Mouse (Mus musculus) urinary bladder, postnatal 25 days (tissue): ENCODE measurements around the gene Tspo.

Experiments
- DNase-seq: peaks from one replicate; pipeline ENCODE4 v3.0.0; 2022; ENCODE audit warnings: low spot score

The Tspo gene

GRCm38 (mm10) chr15:83541647-83542287 lies 21.6 kb upstream of the Tspo start:
- DNase-seq: no peak

DNA sequence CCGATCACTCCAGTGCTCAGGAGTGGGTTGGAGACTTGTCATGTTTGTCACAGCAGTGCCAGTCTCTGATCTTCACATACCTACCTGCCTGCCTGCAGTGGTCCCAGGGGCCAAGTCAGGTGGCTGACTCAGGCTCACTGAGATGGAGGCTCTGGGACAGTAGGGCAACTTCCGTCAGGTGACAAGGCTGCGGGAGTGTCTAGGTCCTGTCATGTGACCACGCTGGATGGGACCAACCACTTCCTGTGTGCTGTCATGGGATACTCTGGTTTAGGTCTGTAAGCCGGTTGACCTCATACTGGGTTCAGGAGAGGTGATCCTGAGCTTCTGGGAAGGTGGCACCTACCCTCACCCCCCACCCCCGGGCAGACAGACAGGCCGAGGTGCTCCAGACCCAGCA lies 17.4 kb upstream of the Tspo start:
- DNase-seq: no peak

GRCm38 (mm10) chr15:83547144-83547543 lies 16.2 kb upstream of the Tspo start:
- no peak for DNase-seq

DNA sequence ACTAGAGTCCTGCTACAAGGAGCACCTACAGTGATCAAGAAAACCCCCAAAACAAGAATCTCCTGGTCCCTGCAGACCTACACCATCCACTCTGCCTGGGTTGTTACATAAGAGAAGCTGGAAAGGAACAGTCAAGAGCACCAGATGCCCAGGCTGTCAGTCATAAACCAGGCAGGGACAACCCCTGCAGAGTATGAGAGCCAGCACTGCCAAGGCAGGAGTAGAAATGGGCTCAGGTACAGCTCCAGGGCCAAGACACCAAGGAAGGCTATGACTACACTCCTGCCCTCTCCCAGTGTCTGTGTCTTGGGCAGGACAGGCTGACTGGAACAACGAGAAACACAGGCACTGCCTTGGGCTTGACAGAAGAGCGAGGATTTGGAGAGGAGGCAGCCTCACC lies 13.3 kb upstream of the Tspo start:
- DNase-seq: no peak

DNA sequence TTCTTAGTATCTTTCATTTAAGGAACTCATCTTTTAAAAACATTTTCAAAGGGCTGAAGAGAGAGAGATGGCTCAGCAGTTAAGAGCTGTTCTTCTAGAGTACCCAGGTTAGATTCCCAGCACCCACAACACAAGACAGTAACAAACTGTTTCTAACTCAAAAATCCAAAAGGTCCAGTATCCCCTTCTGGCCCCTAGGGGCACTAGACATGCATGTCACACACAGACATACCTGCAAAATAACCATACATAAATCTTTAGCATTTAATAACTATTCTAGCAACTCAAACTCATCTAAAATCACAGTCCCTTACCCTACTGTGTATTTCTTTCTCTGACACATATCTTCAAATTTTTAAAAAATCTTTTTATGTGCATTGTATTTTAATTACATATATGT lies 9.6 kb upstream of the Tspo start:
- no peak for DNase-seq

DNA sequence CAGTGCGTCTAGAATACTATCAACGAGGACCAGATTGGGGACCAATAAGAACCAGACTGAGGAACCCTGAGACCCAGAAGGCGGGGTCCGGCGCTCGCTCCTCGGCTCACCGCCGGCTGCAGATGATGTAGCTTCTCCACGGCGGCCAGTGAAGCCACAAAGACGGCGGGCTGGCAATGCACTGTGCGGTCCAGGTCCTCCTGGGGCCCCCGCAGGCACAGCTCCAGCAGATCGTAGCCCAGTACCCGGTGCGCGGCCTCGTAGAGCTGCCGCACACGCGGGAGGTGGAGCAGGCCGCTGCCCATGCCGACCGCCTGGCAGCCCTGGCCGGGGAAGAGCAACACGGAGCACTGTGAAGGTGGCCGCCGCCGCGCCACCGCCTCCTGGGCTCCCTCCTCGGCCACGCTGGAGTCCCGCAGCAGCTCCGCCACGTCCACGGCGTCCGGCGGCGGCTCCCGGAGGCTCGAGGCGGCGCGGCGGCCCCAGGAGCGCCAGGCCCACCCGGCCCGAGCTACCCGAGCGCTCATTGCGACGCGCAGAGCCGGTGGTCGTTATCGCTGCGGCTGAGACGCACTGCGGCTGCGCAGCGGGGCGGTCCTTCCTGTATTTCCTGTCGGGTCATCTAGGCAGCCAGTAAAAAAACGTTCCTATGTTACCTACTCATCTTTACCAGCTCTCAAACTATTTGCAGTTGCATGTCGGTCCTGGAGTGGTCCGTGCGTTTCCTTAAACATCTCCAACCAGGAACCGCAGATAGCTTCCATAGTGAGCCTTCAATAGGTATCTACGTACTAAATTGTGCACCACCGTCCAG lies 8.0 kb upstream of the Tspo start:
- DNase-seq: peak; percentile 81

DNA sequence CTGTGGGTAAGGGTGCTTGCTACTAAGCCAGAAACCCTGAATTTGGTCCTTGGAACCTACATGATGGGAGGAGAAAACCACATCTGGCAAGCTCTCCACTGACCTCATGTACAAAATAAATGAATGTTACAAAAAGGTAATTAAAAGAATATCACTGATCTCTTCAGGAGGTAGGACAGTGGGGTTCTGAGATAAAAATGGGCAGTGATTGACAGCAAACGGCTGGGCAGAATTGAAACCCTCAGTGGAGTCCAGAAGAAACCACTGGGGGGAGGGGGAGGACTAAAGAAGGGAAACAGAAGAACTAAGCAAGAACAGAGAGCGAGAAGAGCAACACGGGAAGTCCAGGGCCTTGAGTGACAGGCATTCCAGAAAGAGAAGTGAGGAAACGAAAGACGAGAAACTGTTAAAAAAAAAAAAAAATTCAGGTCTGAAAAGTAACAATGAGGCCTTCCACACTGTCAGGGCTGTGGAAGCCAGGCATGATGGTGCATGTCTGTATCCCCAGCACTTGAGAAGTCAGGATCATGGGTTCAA lies 2.4 kb upstream of the Tspo start:
- no peak for DNase-seq

DNA sequence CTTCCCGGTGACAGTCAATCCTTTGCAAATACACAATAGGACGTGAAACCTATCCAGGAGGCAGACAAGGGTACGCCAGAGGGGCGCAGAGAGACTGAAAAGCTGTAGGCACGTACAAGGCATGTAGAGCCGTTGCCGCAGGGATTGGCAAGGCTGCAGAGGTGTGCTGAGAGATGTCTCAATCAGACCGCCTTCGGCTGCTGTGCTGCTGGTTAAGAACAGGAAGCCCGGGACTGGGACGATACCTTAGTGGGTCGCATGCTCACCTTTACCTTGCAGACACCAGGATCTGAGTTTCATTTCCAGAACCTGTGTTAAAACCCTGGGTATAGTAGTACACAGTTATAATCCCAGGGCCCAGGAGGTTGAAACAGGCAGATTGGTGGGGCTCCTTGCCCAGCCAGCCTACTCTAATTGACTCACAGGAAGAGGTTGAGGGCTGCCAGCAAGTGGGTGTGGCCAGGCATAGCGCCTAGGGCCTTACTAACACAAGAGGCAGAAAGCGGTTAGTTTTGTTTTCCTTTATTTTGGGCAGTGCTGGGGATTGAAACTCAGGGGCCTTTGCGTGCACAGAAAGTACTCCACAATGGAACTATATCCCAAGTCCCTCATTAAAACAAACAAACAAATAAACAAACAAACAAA lies 644 bp upstream of the Tspo start:
- peak; percentile 75 for DNase-seq

GRCm38 (mm10) chr15:83563857-83564651 lies 662 bp downstream of the Tspo start:
- DNase-seq: peak; percentile 52

DNA sequence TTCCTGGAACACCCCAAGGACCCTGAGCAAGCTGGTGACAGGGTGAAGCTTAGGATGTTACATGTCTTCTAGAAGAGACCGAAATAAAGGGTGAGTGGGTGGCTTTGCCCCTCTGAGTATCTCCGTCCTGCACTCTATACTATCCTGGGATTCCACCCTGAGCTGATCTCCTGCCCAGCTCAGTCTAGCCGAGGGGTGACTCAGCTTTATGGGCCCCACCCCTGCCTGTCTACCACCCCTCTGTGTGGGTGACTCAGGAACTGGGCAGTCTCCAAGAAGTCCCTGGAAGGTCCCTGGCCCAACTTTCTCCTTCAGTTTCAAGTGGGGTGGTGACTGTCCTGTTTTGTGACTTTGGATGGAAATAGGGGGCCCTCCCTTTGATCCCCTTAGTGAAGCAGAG lies 2.0 kb downstream of the Tspo start:
- DNase-seq: peak; percentile 58

GRCm38 (mm10) chr15:83566006-83566405 lies 2.6 kb downstream of the Tspo start:
- DNase-seq: no peak

DNA sequence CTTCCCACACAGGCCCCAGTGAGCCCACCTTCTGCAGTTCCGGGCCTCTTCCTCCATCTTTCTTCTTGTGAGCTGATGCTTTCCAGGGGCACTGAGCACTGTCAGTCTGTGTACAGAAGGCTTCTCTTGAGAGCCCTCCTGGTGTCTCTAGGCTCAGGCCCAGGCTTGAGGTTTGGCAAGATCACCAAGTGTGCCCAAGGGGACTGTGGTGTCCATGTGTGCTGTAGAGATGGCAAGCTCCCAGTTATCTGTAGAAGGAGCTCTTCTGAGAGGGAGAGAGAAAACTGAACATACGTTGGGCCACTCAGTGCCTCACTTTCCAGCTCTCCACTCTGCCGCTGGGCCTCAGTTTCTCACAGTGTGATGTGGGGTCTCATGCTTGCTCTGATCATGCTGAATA lies 4.3 kb downstream of the Tspo start:
- DNase-seq: no peak

GRCm38 (mm10) chr15:83568544-83568943 lies 5.2 kb downstream of the Tspo start:
- no peak for DNase-seq

DNA sequence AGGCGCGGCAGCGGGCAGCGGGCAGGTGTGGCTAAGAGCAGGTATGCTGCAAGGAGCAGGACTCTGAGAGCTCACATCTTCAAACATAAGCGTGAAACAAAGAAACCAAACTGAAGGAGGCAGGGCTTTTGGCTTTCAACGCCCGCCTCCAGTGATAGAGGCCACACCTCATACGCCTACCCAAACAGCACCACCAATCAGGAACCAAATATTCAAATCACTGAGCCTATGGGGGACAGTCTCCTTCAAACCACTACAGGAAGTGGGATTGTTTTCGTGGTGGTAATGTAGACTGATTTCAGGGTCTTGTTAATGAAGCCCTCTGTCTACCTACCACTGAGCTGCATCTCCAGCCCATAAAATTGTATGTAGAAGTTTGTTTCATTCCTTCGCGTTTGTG lies 6.3 kb downstream of the Tspo start:
- DNase-seq: no peak

- DNase-seq: no peak
These were observed 7.2 kb downstream of the Tspo start for GRCm38 (mm10) chr15:83570641-83571040.

- DNase-seq: no peak
These were observed 8.2 kb downstream of the Tspo start for GRCm38 (mm10) chr15:83571636-83572035.

DNA sequence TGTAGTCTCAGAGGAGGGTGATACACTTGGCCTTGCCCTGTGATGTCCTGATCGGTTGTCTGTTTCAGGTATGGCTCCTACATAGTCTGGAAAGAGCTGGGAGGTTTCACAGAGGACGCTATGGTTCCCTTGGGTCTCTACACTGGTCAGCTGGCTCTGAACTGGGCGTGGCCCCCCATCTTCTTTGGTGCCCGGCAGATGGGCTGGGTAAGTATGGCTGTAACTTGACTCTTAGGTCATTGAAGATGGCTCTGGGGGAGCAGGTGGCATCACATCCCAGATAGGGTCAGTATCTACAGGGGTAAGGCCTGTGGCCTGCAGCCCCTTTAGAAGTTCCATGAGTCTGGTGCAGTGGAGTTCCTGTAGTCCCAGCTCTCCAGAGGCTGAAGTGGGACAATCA lies 8.7 kb downstream of the Tspo start:
- no peak for DNase-seq

DNA sequence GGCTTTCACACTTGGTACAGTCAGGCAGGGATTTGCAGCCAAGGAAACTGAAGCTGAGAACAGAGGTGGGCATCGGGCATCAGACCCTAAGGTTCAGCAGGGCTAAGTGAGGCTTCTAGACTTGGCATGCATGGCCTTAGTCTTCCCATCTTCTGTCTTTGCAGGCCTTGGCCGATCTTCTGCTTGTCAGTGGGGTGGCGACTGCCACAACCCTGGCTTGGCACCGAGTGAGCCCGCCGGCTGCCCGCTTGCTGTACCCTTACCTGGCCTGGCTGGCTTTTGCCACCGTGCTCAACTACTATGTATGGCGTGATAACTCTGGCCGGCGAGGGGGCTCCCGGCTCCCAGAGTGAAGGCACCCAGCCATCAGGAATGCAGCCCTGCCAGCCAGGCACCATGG lies 10.2 kb downstream of the Tspo start:
- DNase-seq: no peak

GRCm38 (mm10) chr15:83574731-83575351 lies 11.4 kb downstream of the Tspo start:
- peak; percentile 59 for DNase-seq

DNA sequence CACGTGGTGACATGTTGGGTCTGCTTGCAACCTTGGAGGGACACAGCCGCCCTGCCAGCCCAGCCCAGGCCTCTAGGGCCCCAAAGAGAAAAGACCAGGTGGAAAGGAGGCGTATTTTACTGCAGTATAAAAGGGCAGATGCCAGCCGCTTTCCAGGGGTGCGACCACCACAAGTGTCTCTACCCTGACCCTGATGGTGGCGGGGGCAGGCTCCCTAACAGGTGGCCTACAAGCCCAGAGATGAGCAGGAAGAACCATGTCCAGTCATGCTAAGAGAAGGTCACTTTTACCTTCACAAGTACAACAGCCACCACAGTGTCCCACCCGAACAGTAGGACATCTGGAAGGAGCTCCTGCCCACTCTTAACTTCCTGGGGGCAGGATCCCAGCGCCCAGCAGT lies 12.2 kb downstream of the Tspo start:
- DNase-seq: no peak

DNA sequence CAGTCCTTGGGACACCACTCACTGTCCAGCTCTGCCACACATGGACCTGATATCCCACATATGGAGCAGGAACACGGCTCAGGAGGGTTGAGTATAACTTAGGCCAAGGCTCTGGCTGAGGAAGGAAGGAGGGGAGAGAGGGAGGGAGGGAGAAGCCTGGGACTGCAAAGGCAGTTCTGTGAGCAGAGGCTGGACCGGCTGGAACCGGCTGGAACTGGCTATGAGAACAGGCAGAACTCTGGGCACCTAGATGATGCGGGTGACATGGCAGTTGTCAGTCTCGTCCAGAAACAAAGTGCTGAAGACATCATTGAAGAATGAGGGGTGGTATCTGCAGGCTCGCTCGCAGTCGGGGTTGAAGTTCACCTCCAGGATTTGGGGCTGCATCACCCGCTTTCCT lies 13.3 kb downstream of the Tspo start:
- DNase-seq: no peak

- no peak for DNase-seq
These were observed 19.5 kb downstream of the Tspo start for GRCm38 (mm10) chr15:83582931-83583330.
